Mouse (Mus musculus) myocyte (in vitro differentiated cells): ENCODE measurements around the gene Wdr6.

Experiments used
- MAX ChIP-seq: IDR thresholded peaks from one replicate; pipeline ENCODE4 v1.6.1; 2011; ENCODE audit warnings: low read depth, mild to moderate bottlenecking, control low read depth
- MYOG ChIP-seq, 3 experiments: IDR thresholded peaks; one replicate each; pipeline ENCODE4 v1.6.1; 2011; ENCODE audit warnings: control low read depth in 2 of 3, low read depth in 2 of 3, mild to moderate bottlenecking in 2 of 3; ENCODE audit not compliant: insufficient read length in 2 of 3, control insufficient read depth in 1 of 3, insufficient read depth in 1 of 3
- POLR2A ChIP-seq: IDR thresholded peaks from one replicate; pipeline ENCODE4 v1.6.1; 2011; ENCODE audit warnings: low read depth, mild to moderate bottlenecking, control low read depth, moderate library complexity; ENCODE audit not compliant: insufficient read length
- POLR2AphosphoS2 ChIP-seq: IDR thresholded peaks from one replicate; pipeline ENCODE4 v1.6.1; 2011; ENCODE audit warnings: low read depth, control low read depth; ENCODE audit not compliant: insufficient read length
- SRF ChIP-seq: IDR thresholded peaks from one replicate; pipeline ENCODE4 v1.6.1; 2011; ENCODE audit warnings: low read depth; ENCODE audit not compliant: control insufficient read depth, insufficient read length
- USF1 ChIP-seq: IDR thresholded peaks from one replicate; pipeline ENCODE4 v1.6.1; 2011; ENCODE audit warnings: low read depth, mild to moderate bottlenecking, control low read depth, moderate library complexity

GRCm38 (mm10) chr9:108608889-108609288, 30.4 kb upstream of the Wdr6 start:
- TF ChIP-seq POLR2AphosphoS2, result no peak
- no peak for TF ChIP-seq POLR2A
- TF ChIP-seq USF1, result no peak
- TF ChIP-seq MAX, result no peak
- no peak for TF ChIP-seq MYOG (IDR thresholded peaks at IDR 0.05; ENCODE audit: control insufficient read depth in 1 of 3, insufficient read depth in 1 of 3, insufficient read length in 2 of 3, low read depth in 2 of 3)
- no peak for TF ChIP-seq SRF
